Mouse (Mus musculus) liver, embryonic 14.5 days (tissue): Measurements from ENCODE around the gene Cfap126.

Experiments
- CTCF ChIP-seq: IDR thresholded peaks from 2 replicates; pipeline ENCODE4 v1.5.1; 2016; ENCODE audit warnings: antibody characterized with exemption, low read depth, control low read depth
- EP300 ChIP-seq: IDR thresholded peaks from 2 replicates; pipeline ENCODE4 v1.6.1; 2016; ENCODE audit warnings: antibody characterized with exemption, low read depth

- TF ChIP-seq CTCF (no peak), EP300 (no peak)
Measured at GRCm38 (mm10) chr1:171109620-171110019, 4.1 kb upstream of the Cfap126 start.
